Mouse (Mus musculus): ENCODE results near the gene Otud7a.

DNA sequence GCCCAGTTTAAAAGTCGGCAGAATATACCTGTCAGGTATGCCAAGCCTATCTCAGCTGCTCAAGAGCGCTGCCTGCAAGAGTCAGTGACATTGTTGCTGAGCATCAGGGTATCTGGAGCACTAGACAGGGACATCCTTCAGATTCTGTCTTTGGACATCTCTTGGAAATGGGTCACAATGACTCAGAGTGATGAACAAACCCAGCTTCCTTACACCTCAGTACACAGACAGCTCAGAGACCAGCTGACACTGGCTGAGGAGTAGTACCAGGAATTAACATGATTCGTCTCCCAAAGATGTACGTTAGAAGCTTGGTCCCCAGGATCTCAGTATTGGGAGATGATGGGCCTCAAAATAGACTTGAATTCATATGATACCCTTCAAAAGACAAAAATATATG, 332.8 kb downstream of the Otud7a start:
- TF ChIP-seq EP300 (IDR thresholded peaks at IDR 0.05; ENCODE audit: insufficient read depth, low read depth, low read length) (no peak), CTCF (IDR thresholded peaks at IDR 0.05) (no peak)

Data from heart, adult 2 months (tissue).